Mouse (Mus musculus) kidney, adult 2 months (tissue): ENCODE data around the gene Opn1mw. TPM values are rescaled to one million over a fixed set of nuclear protein-coding genes. Genes with fewer than 3 reads are reported as not detected.

Experiments used
- DNase-seq: peaks from one replicate; pipeline ENCODE4 v3.0.0; 2021
- H3K27ac ChIP-seq: fragments of 200-500 bp; 2 replicates; pipeline ENCODE4 v1.5.1; 2012; ENCODE audit warnings: low read depth, low read length, control low read depth, inconsistent platforms; ENCODE audit not compliant: insufficient read depth
- H3K27me3 ChIP-seq: fragments of 200-500 bp; replicated peaks from 2 replicates; pipeline ENCODE4 v1.6.1; 2012; ENCODE audit warnings: mild to moderate bottlenecking, moderate library complexity, low read length, inconsistent platforms; ENCODE audit not compliant: control insufficient read depth, insufficient read depth
- H3K36me3 ChIP-seq: fragments of 200-500 bp; 2 replicates; pipeline ENCODE4 v1.6.1; 2012; ENCODE audit warnings: mild to moderate bottlenecking, moderate library complexity, low read length, inconsistent platforms; ENCODE audit not compliant: control insufficient read depth, insufficient read depth
- H3K4me1 ChIP-seq: fragments of 200-500 bp; 2 replicates; pipeline ENCODE4 v1.6.1; 2011; ENCODE audit warnings: low read length; ENCODE audit not compliant: control insufficient read depth, insufficient read depth
- H3K4me3 ChIP-seq: fragments of 200-500 bp; 2 replicates; pipeline ENCODE4 v1.5.1; 2011; ENCODE audit warnings: mild to moderate bottlenecking, low read depth, low read length, control low read depth; ENCODE audit not compliant: insufficient read depth
- CTCF ChIP-seq: fragments of 200-500 bp; conservative IDR thresholded peaks from 2 replicates; pipeline ENCODE4 v1.5.1; 2011; ENCODE audit warnings: low read depth, mild to moderate bottlenecking, control low read depth, low read length, moderate library complexity, mixed read lengths; ENCODE audit not compliant: insufficient read depth, insufficient read length
- POLR2A ChIP-seq: fragments of 200-500 bp; IDR thresholded peaks from one replicate; pipeline ENCODE4 v1.6.1; 2011; ENCODE audit warnings: low read depth, low read length, control low read depth
- WGBS: fragments of 180-500 bp; shearing (Covaris S2); methylation state at CpG from one replicate; pipeline ENCODE4 v1.1.7; 2018; 5-methylcytosine and 5-hydroxymethylcytosine counted together
- polyA plus RNA-seq: library from polyadenylated mRNA; depleted of rRNA; stranded (reverse); fragments of >200 nt; gene quantifications from 2 replicates; pipeline ENCODE4 v1.2.3, GENCODE M21; 2012; rRNA removed

Opn1mw gene
- not detected in 2 replicates for polyA plus RNA-seq

DNA sequence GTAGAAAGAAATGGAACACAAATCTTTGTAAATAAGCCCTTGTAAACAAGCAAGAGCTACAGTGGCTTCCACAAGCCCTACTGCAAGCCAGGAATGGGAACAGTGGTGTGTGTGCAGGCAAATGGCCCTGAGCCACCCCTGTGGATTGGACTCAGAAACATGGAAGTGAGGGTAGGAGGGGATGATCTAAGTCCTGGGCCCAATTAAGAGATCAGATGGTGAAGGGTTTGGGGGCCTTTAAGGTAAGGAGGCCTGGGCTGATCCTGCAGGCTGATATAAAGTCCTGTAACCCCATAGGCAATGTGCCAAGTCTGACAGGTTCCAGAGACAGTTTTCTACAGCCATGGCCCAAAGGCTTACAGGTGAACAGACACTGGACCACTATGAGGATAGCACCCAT lies at the start of gene Opn1mw:
Gene Opn1mw (plus strand): TSS at position 301 of the 400 bp plus-strand sequence.
- Histone ChIP-seq H3K36me3 (no peaks in the 10 kb centered on the region), H3K4me3 (no peak within 1 kb of the TSS), H3K4me1 (no peaks in the 10 kb centered on the region), H3K27ac (no peak within 1 kb of the TSS), H3K27me3 (no peaks in the 10 kb centered on the region)
- no peak for DNase-seq
- no peak for TF ChIP-seq CTCF
- TF ChIP-seq POLR2A, result no peak

- 2% methylated on average over 17 of the region's 17 CpGs for WGBS
- peak overlapping the region; percentile 86 for H3K4me3 ChIP-seq
- peaks cover 2% of the 10 kb centered on the region; the same call in 1 of the 2 replicates for H3K4me1 ChIP-seq
- H3K27me3 ChIP-seq, result no peaks in the 10 kb centered on the region
- peak; percentile 15 for DNase-seq
- no peak for TF ChIP-seq CTCF
- peak overlapping the region; percentile 95 for H3K27ac ChIP-seq
- H3K36me3 ChIP-seq, result no peaks in the 10 kb centered on the region
These were observed 42.9 kb upstream of the Opn1mw start for GRCm38 (mm10) chrX:74084276-74084837.

GRCm38 (mm10) chrX:74084946-74085498 lies 42.2 kb upstream of the Opn1mw start:
- peak; percentile 80 for DNase-seq
- H3K4me3 ChIP-seq, result peak overlapping the region; percentile 86
- H3K27me3 ChIP-seq, result no peaks in the 10 kb centered on the region
- H3K4me1 ChIP-seq, result peaks cover 2% of the 10 kb centered on the region; the same call in 1 of the 2 replicates
- TF ChIP-seq CTCF (no peak), POLR2A (peak; percentile 29)
- WGBS, result 2% methylated on average over 25 of the region's 56 CpGs
- H3K27ac ChIP-seq, result peak overlapping the region; percentile 95
- no peaks in the 10 kb centered on the region for H3K36me3 ChIP-seq

- Histone ChIP-seq H3K27ac (peak overlapping the region; percentile 30), H3K27me3 (no peaks in the 10 kb centered on the region), H3K36me3 (no peaks in the 10 kb centered on the region), H3K4me3 (peak overlapping the region; percentile 86), H3K4me1 (peaks cover 2% of the 10 kb centered on the region; the same call in 1 of the 2 replicates)
- DNase-seq, result peak; percentile 99
- no peak for TF ChIP-seq CTCF
- TF ChIP-seq POLR2A, result no peak
- WGBS, result under 1% methylated on average over 25 of the region's 27 CpGs
These were observed 41.6 kb upstream of the Opn1mw start for GRCm38 (mm10) chrX:74085601-74086038.

GRCm38 (mm10) chrX:74095130-74095529 lies 32.1 kb upstream of the Opn1mw start:
- TF ChIP-seq POLR2A, result no peak
- TF ChIP-seq CTCF, result no peak
- DNase-seq, result no peak
- 86% methylated on average over 1 of the region's 1 CpGs for WGBS
- H3K4me1 ChIP-seq, result no peaks in the 10 kb centered on the region
- H3K36me3 ChIP-seq, result no peaks in the 10 kb centered on the region
- H3K27ac ChIP-seq, result no peak overlapping the region
- H3K27me3 ChIP-seq, result no peaks in the 10 kb centered on the region
- H3K4me3 ChIP-seq, result no peak overlapping the region

- peak; percentile 1 for DNase-seq
- H3K27me3 ChIP-seq, result no peaks in the 10 kb centered on the region
- 53% methylated on average over 4 of the region's 4 CpGs for WGBS
- H3K27ac ChIP-seq, result no peak overlapping the region
- H3K4me3 ChIP-seq, result no peak overlapping the region
- H3K36me3 ChIP-seq, result no peaks in the 10 kb centered on the region
- TF ChIP-seq POLR2A, result no peak
- TF ChIP-seq CTCF, result no peak
- no peaks in the 10 kb centered on the region for H3K4me1 ChIP-seq
These were observed 23.6 kb upstream of the Opn1mw start for GRCm38 (mm10) chrX:74103457-74104188.

GRCm38 (mm10) chrX:74105916-74106315 lies 21.3 kb upstream of the Opn1mw start:
- H3K27me3 ChIP-seq, result no peaks in the 10 kb centered on the region
- no peak for TF ChIP-seq CTCF
- no peak for TF ChIP-seq POLR2A
- DNase-seq, result no peak
- no peak overlapping the region for H3K27ac ChIP-seq
- no peaks in the 10 kb centered on the region for H3K36me3 ChIP-seq
- H3K4me3 ChIP-seq, result no peak overlapping the region
- H3K4me1 ChIP-seq, result no peaks in the 10 kb centered on the region
- 52% methylated on average over 2 of the region's 2 CpGs for WGBS
